Mouse (Mus musculus): ENCODE measurements around the gene Fkbp5.
A peak's percentile ranks its signal among the peaks of the same experiment; 100 is the strongest.
"Not testable (repeated sequence)": the region's sequence is repeated elsewhere in the genome, so short reads cannot be mapped to it uniquely, and the experiment has no call there.

The Fkbp5 gene

GRCm38 (mm10) chr17:28369056-28369455 lies 148.3 kb downstream of the Fkbp5 start:
- H3K4me1 ChIP-seq (replicated peaks; ENCODE audit: low read depth, low read length), result peaks cover 53% of the 10 kb centered on the region
- TF ChIP-seq NANOG (IDR thresholded peaks at IDR 0.05; ENCODE audit: borderline replicate concordance, low read length), result no peak
- no peaks in the 10 kb centered on the region for H3K9me3 ChIP-seq (ENCODE audit: low read length)
- peaks cover 23% of the 10 kb centered on the region for H3K27me3 ChIP-seq (ENCODE audit: insufficient read depth, low read length)
- H3K4me3 ChIP-seq (replicated peaks; ENCODE audit: low read length), result no peak overlapping the region
- H3K36me3 ChIP-seq (ENCODE audit: insufficient read depth, low read length), result no peaks in the 10 kb centered on the region

DNA sequence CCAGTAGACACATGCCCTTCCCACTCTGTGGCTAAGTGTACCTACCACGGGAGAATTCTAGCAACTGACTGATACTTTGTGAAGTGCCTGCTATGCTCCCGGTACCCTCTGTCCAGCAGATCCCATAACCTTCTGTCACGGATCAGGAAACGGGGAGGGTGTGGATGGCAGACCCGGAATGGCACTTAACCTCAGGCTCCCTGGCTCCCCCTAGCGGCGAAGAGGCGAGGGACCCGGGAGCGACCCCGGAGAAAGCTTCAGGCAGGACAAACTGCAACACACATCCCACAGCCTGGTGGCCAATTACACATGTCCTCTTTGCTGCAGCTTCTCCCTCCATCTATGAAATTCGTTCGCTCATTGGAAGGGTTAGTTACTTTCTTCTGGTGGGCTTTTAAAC lies 148.9 kb downstream of the Fkbp5 start:
- Histone ChIP-seq H3K9me3 (ENCODE audit: low read length) (no peaks in the 10 kb centered on the region), H3K4me3 (replicated peaks; ENCODE audit: low read length) (no peak overlapping the region), H3K36me3 (ENCODE audit: insufficient read depth, low read length) (no peaks in the 10 kb centered on the region), H3K27me3 (ENCODE audit: insufficient read depth, low read length) (peaks cover 29% of the 10 kb centered on the region), H3K4me1 (replicated peaks; ENCODE audit: low read depth, low read length) (peaks cover 55% of the 10 kb centered on the region)
- peak; percentile 96 for TF ChIP-seq CTCF (conservative IDR thresholded peaks at IDR 0.05; ENCODE audit: low read length)
- TF ChIP-seq POU5F1 (IDR thresholded peaks at IDR 0.05; ENCODE audit: borderline replicate concordance, low read length), result no peak
- TF ChIP-seq NANOG (IDR thresholded peaks at IDR 0.05; ENCODE audit: borderline replicate concordance, low read length), result no peak

DNA sequence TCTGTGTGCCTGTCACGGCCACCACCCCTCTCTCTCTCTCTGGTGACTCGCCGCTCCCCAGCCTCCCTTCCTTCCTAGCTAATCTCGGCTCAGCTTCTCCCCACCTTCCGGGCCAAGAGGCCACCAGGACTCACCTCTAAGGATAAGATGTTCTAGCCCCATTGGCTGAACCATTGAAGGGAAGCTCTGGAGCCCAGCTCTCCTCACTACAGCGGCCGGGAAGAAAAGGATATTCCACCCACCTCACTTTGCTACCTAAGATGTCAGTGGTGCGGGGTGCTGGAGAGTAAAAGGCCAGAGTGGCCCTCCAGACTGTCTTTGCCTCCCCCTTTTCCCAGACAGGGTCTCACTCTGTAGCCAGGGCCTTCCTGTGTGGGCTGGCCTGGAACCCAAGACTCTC lies 152.2 kb downstream of the Fkbp5 start, which contains the start of gene Tulp1:
Tulp1 (minus strand) TSS at position 101 of the 400 bp plus-strand sequence.
- Histone ChIP-seq H3K4me3 (replicated peaks; ENCODE audit: low read length) (peak within 1 kb of the TSS; percentile 78), H3K36me3 (ENCODE audit: insufficient read depth, low read length) (no peaks in the 10 kb centered on the region), H3K9me3 (ENCODE audit: low read length) (no peaks in the 10 kb centered on the region), H3K4me1 (replicated peaks; ENCODE audit: low read depth, low read length) (peaks cover 65% of the 10 kb centered on the region), H3K27me3 (ENCODE audit: insufficient read depth, low read length) (peaks cover 50% of the 10 kb centered on the region)
- TF ChIP-seq CTCF (conservative IDR thresholded peaks at IDR 0.05; ENCODE audit: low read length), result no peak
- no peak for TF ChIP-seq NANOG (IDR thresholded peaks at IDR 0.05; ENCODE audit: borderline replicate concordance, low read length)
- TF ChIP-seq POU5F1 (IDR thresholded peaks at IDR 0.05; ENCODE audit: borderline replicate concordance, low read length), result no peak

DNA sequence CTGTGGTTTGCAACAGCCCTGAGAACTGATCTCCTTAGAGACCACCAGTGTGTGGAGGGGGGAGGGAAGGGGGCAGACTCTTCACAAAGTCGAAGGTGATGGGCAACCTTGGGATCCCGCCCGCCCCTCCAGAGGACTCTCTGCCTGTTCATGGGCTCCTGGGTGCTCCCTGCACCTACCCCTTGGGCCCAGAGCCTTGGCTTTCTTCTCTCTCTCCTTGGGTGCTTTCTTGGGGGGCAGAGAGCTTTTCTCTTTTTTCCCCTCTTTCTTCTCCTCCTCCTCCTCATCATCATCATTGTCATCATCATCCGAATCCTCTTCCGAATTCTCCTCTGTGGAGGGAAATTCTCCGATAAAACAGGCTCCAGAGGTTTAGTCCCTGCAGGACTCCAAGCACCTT lies 153.8 kb downstream of the Fkbp5 start:
- peaks cover 60% of the 10 kb centered on the region for H3K27me3 ChIP-seq (ENCODE audit: insufficient read depth, low read length)
- peak overlapping the region; percentile 78 for H3K4me3 ChIP-seq (replicated peaks; ENCODE audit: low read length)
- no peaks in the 10 kb centered on the region for H3K9me3 ChIP-seq (ENCODE audit: low read length)
- peaks cover 69% of the 10 kb centered on the region for H3K4me1 ChIP-seq (replicated peaks; ENCODE audit: low read depth, low read length)
- TF ChIP-seq CTCF (conservative IDR thresholded peaks at IDR 0.05; ENCODE audit: low read length) (no peak), NANOG (IDR thresholded peaks at IDR 0.05; ENCODE audit: borderline replicate concordance, low read length) (no peak), POU5F1 (IDR thresholded peaks at IDR 0.05; ENCODE audit: borderline replicate concordance, low read length) (no peak)
- H3K36me3 ChIP-seq (ENCODE audit: insufficient read depth, low read length), result no peaks in the 10 kb centered on the region

GRCm38 (mm10) chr17:28362653-28363292 lies 154.6 kb downstream of the Fkbp5 start:
- Histone ChIP-seq H3K36me3 (ENCODE audit: insufficient read depth, low read length) (no peaks in the 10 kb centered on the region), H3K27me3 (ENCODE audit: insufficient read depth, low read length) (peaks cover 60% of the 10 kb centered on the region), H3K9me3 (ENCODE audit: low read length) (no peaks in the 10 kb centered on the region), H3K4me1 (replicated peaks; ENCODE audit: low read depth, low read length) (peaks cover 71% of the 10 kb centered on the region), H3K4me3 (replicated peaks; ENCODE audit: low read length) (peak overlapping the region; percentile 78)
- no peak for TF ChIP-seq NANOG (IDR thresholded peaks at IDR 0.05; ENCODE audit: borderline replicate concordance, low read length)
- TF ChIP-seq POU5F1 (IDR thresholded peaks at IDR 0.05; ENCODE audit: borderline replicate concordance, low read length), result no peak
- TF ChIP-seq CTCF (conservative IDR thresholded peaks at IDR 0.05; ENCODE audit: low read length), result no peak

- Histone ChIP-seq H3K36me3 (ENCODE audit: insufficient read depth, low read length) (no peaks in the 10 kb centered on the region), H3K4me3 (replicated peaks; ENCODE audit: low read length) (peak overlapping the region; percentile 78), H3K27me3 (ENCODE audit: insufficient read depth, low read length) (peaks cover 60% of the 10 kb centered on the region), H3K9me3 (ENCODE audit: low read length) (no peaks in the 10 kb centered on the region), H3K4me1 (replicated peaks; ENCODE audit: low read depth, low read length) (peaks cover 76% of the 10 kb centered on the region)
- no peak for TF ChIP-seq POU5F1 (IDR thresholded peaks at IDR 0.05; ENCODE audit: borderline replicate concordance, low read length)
- TF ChIP-seq CTCF (conservative IDR thresholded peaks at IDR 0.05; ENCODE audit: low read length), result no peak
- no peak for TF ChIP-seq NANOG (IDR thresholded peaks at IDR 0.05; ENCODE audit: borderline replicate concordance, low read length)
These were observed 155.2 kb downstream of the Fkbp5 start for GRCm38 (mm10) chr17:28361921-28362652.

DNA sequence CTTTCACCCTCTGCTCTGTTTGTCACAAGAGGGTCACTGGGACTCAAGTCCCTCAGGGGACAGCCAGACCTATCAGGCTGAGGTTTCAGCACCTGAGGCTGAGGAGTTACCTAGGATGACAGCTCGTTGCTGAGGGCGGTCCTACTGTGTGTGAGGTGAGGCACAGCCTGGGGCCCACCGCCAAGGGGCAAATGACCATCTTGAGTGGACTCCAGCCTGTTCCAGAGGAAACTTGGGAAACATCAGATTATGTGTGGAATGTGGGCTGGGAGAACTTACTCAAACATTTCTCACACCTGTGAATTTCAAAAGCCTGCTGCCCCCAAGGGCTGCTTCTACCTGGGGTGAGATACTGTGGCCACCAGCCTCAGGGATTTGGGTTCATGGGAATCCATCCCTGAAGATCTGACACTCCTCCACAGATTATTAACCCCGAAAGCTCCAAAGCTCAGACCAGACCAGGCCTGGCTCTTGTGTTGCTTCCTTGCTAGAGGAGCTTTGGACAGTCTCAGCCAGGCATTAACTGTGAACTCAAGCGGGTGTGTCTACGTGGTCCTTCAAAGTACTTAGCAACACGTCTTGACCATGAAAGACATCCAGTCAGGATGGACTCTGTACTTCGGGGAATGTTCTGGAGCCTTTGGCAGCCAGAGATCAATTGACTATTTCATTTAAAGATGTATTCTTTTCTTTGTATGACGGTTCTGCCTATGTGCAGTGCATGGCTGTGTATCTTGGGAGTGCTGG lies 156.6 kb downstream of the Fkbp5 start:
- Histone ChIP-seq H3K4me3 (replicated peaks; ENCODE audit: low read length) (no peak overlapping the region), H3K9me3 (ENCODE audit: low read length) (no peaks in the 10 kb centered on the region), H3K27me3 (ENCODE audit: insufficient read depth, low read length) (peaks cover 62% of the 10 kb centered on the region), H3K4me1 (replicated peaks; ENCODE audit: low read depth, low read length) (peaks cover 83% of the 10 kb centered on the region), H3K36me3 (ENCODE audit: insufficient read depth, low read length) (no peaks in the 10 kb centered on the region)
- TF ChIP-seq CTCF (conservative IDR thresholded peaks at IDR 0.05; ENCODE audit: low read length) (no peak), POU5F1 (IDR thresholded peaks at IDR 0.05; ENCODE audit: borderline replicate concordance, low read length) (no peak), NANOG (IDR thresholded peaks at IDR 0.05; ENCODE audit: borderline replicate concordance, low read length) (no peak)

DNA sequence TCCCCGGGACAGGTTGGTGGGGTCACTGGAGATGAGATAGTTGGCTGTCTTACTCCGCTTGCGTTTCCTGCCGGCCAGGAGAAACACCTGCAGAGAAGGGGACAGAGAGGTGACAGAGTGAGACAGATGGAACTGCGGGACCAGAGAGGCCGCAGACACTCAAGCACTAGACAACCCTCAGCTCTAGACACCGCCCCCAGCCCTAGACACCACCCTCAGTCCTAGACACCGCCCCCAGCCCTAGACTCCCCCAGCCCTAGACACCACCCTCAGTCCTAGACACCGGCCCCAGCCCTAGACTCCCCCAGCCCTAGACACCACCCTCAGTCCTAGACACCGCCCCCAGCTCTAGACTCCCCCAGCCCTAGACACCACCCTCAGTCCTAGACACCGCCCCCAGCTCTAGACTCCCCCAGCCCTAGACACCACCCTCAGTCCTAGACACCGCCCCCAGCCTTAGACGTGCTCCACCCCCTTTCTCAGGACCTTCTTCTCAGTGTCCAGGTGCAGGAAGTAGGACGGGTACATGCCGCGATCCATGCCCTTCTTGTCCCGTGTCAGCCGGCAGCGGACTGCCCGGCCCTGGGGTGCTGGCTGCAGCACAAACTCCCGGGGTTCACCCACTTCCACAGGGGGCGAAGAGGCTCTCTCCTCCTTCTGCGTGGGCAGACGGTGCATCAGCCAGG lies 158.6 kb downstream of the Fkbp5 start:
- H3K36me3 ChIP-seq (ENCODE audit: insufficient read depth, low read length); H3K9me3 ChIP-seq (ENCODE audit: low read length): not testable (repeated sequence)
- H3K4me1 ChIP-seq (replicated peaks; ENCODE audit: low read depth, low read length), result peaks cover 67% of the 10 kb centered on the region
- H3K27me3 ChIP-seq (ENCODE audit: insufficient read depth, low read length), result peaks cover 62% of the 10 kb centered on the region
- H3K4me3 ChIP-seq (replicated peaks; ENCODE audit: low read length), result peak overlapping the region; percentile 70

Measured in E14TG2a.4 (cell line).